Mouse (Mus musculus) heart, postnatal 0 days (tissue): ENCODE measurements at regions not wholly inside any gene's neighbourhood (a gene's known extent, or its start where the extent isn't known, plus 50 kb on each side); places are given as distances from the start of the nearest gene placed in this dataset.

Source experiments
- ATAC-seq: fragments of 200-750 bp; cut with Nextera tagmentation; 2 replicates; pipeline ENCODE4 v1.8.0; 2017; ENCODE audit warnings: low read depth, moderate number of reproducible peaks, moderate library complexity; ENCODE audit not compliant: insufficient read depth
- DNase-seq: peaks from one replicate; pipeline ENCODE4 v3.0.0-alpha.2; 2016; ENCODE audit warnings: low spot score
- H3K27ac ChIP-seq: fragments of 300-500 bp; sonication (generic); 2 replicates; pipeline ENCODE4 v1.5.1; 2014; ENCODE audit warnings: low read depth, mild to moderate bottlenecking
- H3K27me3 ChIP-seq: fragments of 300-500 bp; sonication (generic); 2 replicates; pipeline ENCODE4 v1.6.1; 2014; ENCODE audit warnings: low read length, mixed read lengths; ENCODE audit not compliant: control insufficient read depth, insufficient read depth
- H3K36me3 ChIP-seq: fragments of 300-500 bp; sonication (generic); replicated peaks from 2 replicates; pipeline ENCODE4 v1.6.1; 2014; ENCODE audit warnings: low read length, mixed read lengths; ENCODE audit not compliant: control insufficient read depth, insufficient read depth
- H3K4me1 ChIP-seq: fragments of 300-500 bp; sonication (generic); 2 replicates; pipeline ENCODE4 v1.6.1; 2014; ENCODE audit warnings: antibody characterized with exemption; ENCODE audit not compliant: control insufficient read depth, insufficient read depth
- H3K4me2 ChIP-seq: fragments of 300-500 bp; sonication (generic); 2 replicates; pipeline ENCODE4 v1.6.1; 2014; ENCODE audit warnings: low read depth, mild to moderate bottlenecking, low read length, moderate library complexity
- H3K4me3 ChIP-seq: fragments of 300-500 bp; sonication (generic); 2 replicates; pipeline ENCODE4 v1.5.1; 2014; ENCODE audit warnings: low read depth, low read length
- H3K9ac ChIP-seq: fragments of 300-500 bp; sonication (generic); replicated peaks from 2 replicates; pipeline ENCODE4 v1.6.1; 2014; ENCODE audit warnings: low read depth, low read length, mixed read lengths
- H3K9me3 ChIP-seq: fragments of 300-500 bp; sonication (generic); replicated peaks from 2 replicates; pipeline ENCODE4 v1.6.1; 2016; ENCODE audit warnings: low read length; ENCODE audit not compliant: control insufficient read depth
- CTCF ChIP-seq: IDR thresholded peaks from 2 replicates; pipeline ENCODE4 v1.5.1; 2016; ENCODE audit warnings: antibody characterized with exemption, control low read depth, low read depth
- EP300 ChIP-seq: IDR thresholded peaks from 2 replicates; pipeline ENCODE4 v1.6.1; 2016; ENCODE audit warnings: antibody characterized with exemption, low read depth
- WGBS: fragments of 180-500 bp; shearing (Covaris S2); extraction: QIAGEN DNeasy Blood & Tissue Kit; methylation state at CpG from one replicate; pipeline ENCODE4 v1.1.7; 2014; 5-methylcytosine and 5-hydroxymethylcytosine counted together

DNA sequence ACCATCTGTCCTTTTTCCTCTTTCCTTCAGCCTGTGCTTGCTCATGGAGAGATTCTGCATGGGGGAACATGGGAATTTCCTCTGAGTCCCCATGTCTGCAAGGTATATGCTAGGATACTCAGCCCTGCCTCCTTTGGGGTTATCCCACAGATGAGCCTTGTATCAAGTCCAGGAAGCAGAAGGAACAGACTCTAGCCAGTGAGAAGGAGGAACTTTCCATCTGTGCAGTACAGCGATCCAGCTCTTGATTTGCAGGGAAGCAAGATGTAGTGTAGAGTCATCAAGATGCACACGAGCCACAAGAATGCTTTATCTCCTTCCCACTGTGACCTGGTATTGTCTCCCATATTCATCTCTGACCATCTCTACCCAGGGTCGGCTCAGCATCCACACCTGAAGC, 84.5 kb downstream of the Gadd45g start:
- Histone ChIP-seq H3K4me3 (no peak overlapping the region), H3K27me3 (no peaks in the 10 kb centered on the region), H3K4me2 (no peak overlapping the region), H3K27ac (no peak overlapping the region), H3K4me1 (0 out of 2 replicates have a peak, but pooled peaks cover 7% of the 10 kb centered on the region), H3K36me3 (no peaks in the 10 kb centered on the region), H3K9me3 (no peaks in the 10 kb centered on the region), H3K9ac (no peak overlapping the region)
- ATAC-seq (no peak), DNase-seq (no peak)
- 72% methylated on average over 3 of the region's 3 CpGs for WGBS
- TF ChIP-seq EP300, result no peak

DNA sequence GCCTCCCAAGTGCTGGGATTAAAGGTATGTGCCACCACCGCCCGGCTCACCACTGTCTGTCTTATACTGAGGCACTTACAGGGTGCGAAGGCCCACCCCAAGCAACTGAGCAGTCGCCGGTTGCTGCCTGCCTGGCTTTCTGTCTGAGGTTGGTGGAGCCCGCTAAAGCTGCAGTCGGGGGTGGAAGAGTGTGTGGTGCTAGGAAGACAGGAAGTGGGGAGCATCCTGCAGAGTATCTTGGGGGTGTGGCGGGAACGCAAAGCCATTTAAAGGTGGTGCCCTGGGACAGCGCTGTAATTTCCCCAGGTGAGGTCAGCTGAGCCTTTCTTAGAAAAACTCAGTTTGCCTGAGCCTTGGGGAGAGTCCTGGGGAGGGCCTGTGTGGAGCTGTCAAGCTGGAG, 89.3 kb downstream of the Gadd45g start:
- ATAC-seq (no peak), DNase-seq (no peak)
- Histone ChIP-seq H3K36me3 (no peaks in the 10 kb centered on the region), H3K9me3 (no peaks in the 10 kb centered on the region), H3K27me3 (no peaks in the 10 kb centered on the region), H3K4me2 (no peak overlapping the region), H3K4me1 (0 out of 2 replicates have a peak, but pooled peaks cover under 1% of the 10 kb centered on the region), H3K27ac (no peak overlapping the region), H3K4me3 (no peak overlapping the region), H3K9ac (no peak overlapping the region)
- WGBS, result 87% methylated on average over 10 of the region's 10 CpGs
- no peak for TF ChIP-seq EP300
- no peak for TF ChIP-seq CTCF

DNA sequence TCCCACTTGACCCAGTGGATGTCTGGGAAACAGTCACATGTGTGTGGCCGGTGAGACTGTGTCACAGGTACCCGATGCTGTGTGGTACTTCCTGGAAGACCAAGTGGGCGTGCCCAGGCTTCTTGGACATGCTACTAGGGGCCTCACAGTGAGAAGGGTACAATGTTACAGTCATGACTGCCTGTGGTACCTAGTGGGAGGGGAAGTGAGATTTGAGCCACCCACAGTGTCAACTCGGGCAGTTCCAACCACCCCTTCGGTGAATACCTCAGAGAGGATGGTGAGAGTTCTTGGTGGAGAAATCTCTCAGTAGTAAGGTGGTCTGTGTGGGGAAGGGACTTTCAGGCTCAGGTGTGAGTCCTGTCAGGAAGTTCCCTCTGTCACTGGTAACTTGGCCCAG, 90.0 kb downstream of the Gadd45g start:
- Histone ChIP-seq H3K9me3 (no peaks in the 10 kb centered on the region), H3K27me3 (no peaks in the 10 kb centered on the region), H3K4me2 (no peak overlapping the region), H3K27ac (no peak overlapping the region), H3K4me1 (no peaks in the 10 kb centered on the region), H3K36me3 (no peaks in the 10 kb centered on the region), H3K9ac (no peak overlapping the region), H3K4me3 (no peak overlapping the region)
- ATAC-seq (no peak), DNase-seq (no peak)
- TF ChIP-seq CTCF, result no peak
- no peak for TF ChIP-seq EP300
- 83% methylated on average over 5 of the region's 5 CpGs for WGBS

- no peak for TF ChIP-seq EP300
- no peak for TF ChIP-seq CTCF
- Histone ChIP-seq H3K9me3 (no peaks in the 10 kb centered on the region), H3K36me3 (no peaks in the 10 kb centered on the region), H3K4me3 (no peak overlapping the region), H3K4me2 (no peak overlapping the region), H3K27ac (no peak overlapping the region), H3K9ac (no peak overlapping the region), H3K4me1 (no peaks in the 10 kb centered on the region), H3K27me3 (no peaks in the 10 kb centered on the region)
- WGBS, result 61% methylated on average over 7 of the region's 7 CpGs
- ATAC-seq (no peak), DNase-seq (no peak)
Measured at GRCm38 (mm10) chr13:51937898-51938297, 91.4 kb downstream of the Gadd45g start.

DNA sequence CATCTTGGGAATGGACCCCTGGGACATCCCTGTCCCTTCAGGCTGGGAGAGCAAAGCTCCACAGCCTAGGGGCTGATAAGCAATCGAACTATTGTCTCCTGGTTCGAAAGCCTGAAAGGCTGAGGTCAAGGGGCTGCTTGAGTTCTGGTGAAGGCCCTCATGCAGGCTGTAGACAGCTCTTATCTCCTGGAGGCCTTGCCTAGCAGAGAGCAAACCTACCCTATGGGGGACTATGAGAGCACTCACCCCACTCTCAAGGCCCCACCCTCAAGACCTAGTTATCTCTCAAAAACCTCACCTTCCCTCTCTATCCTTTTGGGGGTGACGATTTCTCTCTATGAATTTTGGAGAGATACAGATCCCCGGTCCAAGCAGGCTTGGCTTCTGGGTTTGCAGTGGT, 92.8 kb downstream of the Gadd45g start:
- Histone ChIP-seq H3K9me3 (no peaks in the 10 kb centered on the region), H3K4me1 (no peaks in the 10 kb centered on the region), H3K4me2 (no peak overlapping the region), H3K4me3 (no peak overlapping the region), H3K27me3 (no peaks in the 10 kb centered on the region), H3K27ac (no peak overlapping the region), H3K9ac (no peak overlapping the region), H3K36me3 (no peaks in the 10 kb centered on the region)
- WGBS, result 60% methylated on average over 4 of the region's 4 CpGs
- TF ChIP-seq EP300 (no peak), CTCF (no peak)
- ATAC-seq (no peak), DNase-seq (no peak)

DNA sequence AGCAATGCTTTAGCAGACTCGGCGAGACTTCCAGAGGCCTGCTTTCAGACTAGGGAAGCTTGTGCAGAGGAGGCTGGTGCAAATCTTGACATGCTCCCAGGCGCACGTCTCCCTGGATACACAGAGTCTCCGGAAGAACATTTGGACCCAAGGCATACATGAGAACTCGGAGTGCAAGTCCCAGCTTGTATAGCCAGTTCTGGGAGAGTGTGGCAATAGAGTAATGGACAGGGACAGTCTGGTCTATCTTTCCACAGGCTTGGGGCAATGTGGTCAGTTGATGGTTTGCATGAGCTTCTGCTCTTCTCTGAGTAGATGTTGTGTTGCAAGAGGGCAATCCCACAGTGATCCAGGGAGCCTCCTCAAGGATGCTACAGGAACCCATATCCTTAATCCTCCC, 93.2 kb downstream of the Gadd45g start:
- DNase-seq (no peak), ATAC-seq (no peak)
- WGBS, result 90% methylated on average over 6 of the region's 6 CpGs
- no peak overlapping the region for H3K9ac ChIP-seq
- TF ChIP-seq EP300 (no peak), CTCF (no peak)
- H3K9me3 ChIP-seq, result no peaks in the 10 kb centered on the region
- no peaks in the 10 kb centered on the region for H3K36me3 ChIP-seq
- no peak overlapping the region for H3K4me2 ChIP-seq
- H3K4me3 ChIP-seq, result no peak overlapping the region
- no peaks in the 10 kb centered on the region for H3K27me3 ChIP-seq
- H3K4me1 ChIP-seq, result no peaks in the 10 kb centered on the region
- H3K27ac ChIP-seq, result no peak overlapping the region
